Mouse (Mus musculus): ENCODE measurements at regions not wholly inside any gene's neighbourhood (a gene's known extent, or its start where the extent isn't known, plus 50 kb on each side); places are given as distances from the start of the nearest gene placed in this dataset.

- DNase-seq: no peak
Observed at GRCm38 (mm10) chr3:148115576-148115975, 874.8 kb downstream of the Adgrl2 start.

- DNase-seq: no peak
Observed at GRCm38 (mm10) chr3:148112204-148112603, 878.2 kb downstream of the Adgrl2 start.

GRCm38 (mm10) chr3:148107031-148107430, 883.3 kb downstream of the Adgrl2 start:
- DNase-seq: no peak

- DNase-seq: no peak
Observed at GRCm38 (mm10) chr3:148093930-148094329, 896.4 kb downstream of the Adgrl2 start.

GRCm38 (mm10) chr3:148075841-148076240, 914.5 kb downstream of the Adgrl2 start:
- DNase-seq: no peak

GRCm38 (mm10) chr3:148066701-148067100, 923.7 kb downstream of the Adgrl2 start:
- no peak for DNase-seq

GRCm38 (mm10) chr3:148056074-148056473, 934.3 kb downstream of the Adgrl2 start:
- DNase-seq: no peak

- DNase-seq: no peak
Observed at GRCm38 (mm10) chr3:148052516-148052915, 937.8 kb downstream of the Adgrl2 start.

- no peak for DNase-seq
Observed at GRCm38 (mm10) chr3:148048247-148048646, 942.1 kb downstream of the Adgrl2 start.

- DNase-seq: no peak
Observed at GRCm38 (mm10) chr3:148032532-148032931, 957.8 kb downstream of the Adgrl2 start.

- DNase-seq: peak; percentile 26
Observed at GRCm38 (mm10) chr3:148005831-148006230, 984.5 kb downstream of the Adgrl2 start.

- DNase-seq: no peak
Observed at GRCm38 (mm10) chr3:148004006-148004405, 986.3 kb downstream of the Adgrl2 start.

- DNase-seq: peak; percentile 19
Observed at GRCm38 (mm10) chr3:147999330-147999953, 990.9 kb downstream of the Adgrl2 start.

- DNase-seq: no peak
Observed at GRCm38 (mm10) chr3:147991738-147992137, 998.6 kb downstream of the Adgrl2 start.

GRCm38 (mm10) chr3:147990831-147991230, 999.5 kb downstream of the Adgrl2 start:
- no peak for DNase-seq

GRCm38 (mm10) chr3:147982831-147983230, 1007.5 kb downstream of the Adgrl2 start:
- no peak for DNase-seq

GRCm38 (mm10) chr3:147981621-147982020, 1008.7 kb downstream of the Adgrl2 start:
- no peak for DNase-seq

GRCm38 (mm10) chr3:147976579-147976978, 1013.8 kb downstream of the Adgrl2 start:
- no peak for DNase-seq

GRCm38 (mm10) chr3:147976069-147976468, 1014.3 kb downstream of the Adgrl2 start:
- DNase-seq: no peak

GRCm38 (mm10) chr3:147975500-147975899, 1014.9 kb downstream of the Adgrl2 start:
- DNase-seq: no peak

- DNase-seq: no peak
Observed at GRCm38 (mm10) chr3:147974515-147974914, 1015.8 kb downstream of the Adgrl2 start.

- no peak for DNase-seq
Observed at GRCm38 (mm10) chr3:147968271-147968670, 1022.1 kb downstream of the Adgrl2 start.

GRCm38 (mm10) chr3:147967866-147968265, 1022.5 kb downstream of the Adgrl2 start:
- no peak for DNase-seq

- DNase-seq: no peak
Observed at GRCm38 (mm10) chr3:147967261-147967660, 1023.1 kb downstream of the Adgrl2 start.

GRCm38 (mm10) chr3:147966827-147967226, 1023.5 kb downstream of the Adgrl2 start:
- no peak for DNase-seq
